Mouse (Mus musculus) heart, postnatal 4 days (tissue): ENCODE measurements at regions not wholly inside any gene's neighbourhood (a gene's known extent, or its start where the extent isn't known, plus 50 kb on each side); places are given as distances from the start of the nearest gene placed in this dataset.
A peak's percentile ranks its signal among the peaks of the same experiment; 100 is the strongest.

ENCODE experiments used
- DNase-seq: peaks from one replicate; pipeline ENCODE4 v3.0.0; 2021

GRCm38 (mm10) chr14:123219590-123219989 is 235.8 kb upstream of the Tmtc4 start:
- no peak for DNase-seq

DNA sequence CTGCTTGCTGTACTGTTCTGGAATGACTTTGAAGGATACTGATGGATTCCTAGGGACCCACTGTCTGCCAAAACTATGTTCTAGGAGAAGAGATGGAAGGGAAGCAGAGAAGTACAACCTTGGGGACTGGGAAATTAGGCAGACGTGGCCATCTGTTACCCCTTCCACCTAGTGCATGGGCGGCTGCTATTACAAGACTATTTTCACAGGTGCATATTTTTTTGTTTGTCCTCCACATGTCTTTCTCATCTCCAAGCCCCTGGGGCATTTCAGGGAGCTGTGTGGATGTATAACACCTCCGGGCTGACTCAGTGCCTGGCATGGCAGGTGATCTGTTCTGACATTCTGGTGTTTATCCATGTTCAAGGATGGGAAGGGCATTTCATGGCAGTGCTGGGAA is 226.4 kb upstream of the Tmtc4 start:
- DNase-seq = no peak

DNA sequence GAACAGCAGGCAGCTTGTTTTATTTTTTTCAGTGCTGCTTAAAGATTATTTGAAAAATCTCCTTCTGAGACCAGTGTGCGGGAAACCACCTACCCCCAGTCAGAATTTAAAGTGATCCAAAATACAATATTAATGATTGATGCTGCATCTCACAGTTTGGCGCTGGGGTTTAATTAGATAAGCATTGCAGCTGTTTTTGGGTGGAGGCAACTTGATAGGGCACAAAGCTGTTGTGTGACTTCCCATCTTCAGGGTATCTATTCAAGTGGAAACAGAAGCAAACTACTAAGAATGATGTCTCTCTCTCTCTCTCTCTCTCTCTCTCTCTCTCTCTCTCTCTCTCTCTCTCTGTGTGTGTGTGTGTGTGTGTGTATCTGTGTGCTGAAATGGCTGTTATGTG is 219.0 kb upstream of the Tmtc4 start:
- DNase-seq = no peak

- no peak for DNase-seq
Observed at GRCm38 (mm10) chr14:123202313-123202712, 218.5 kb upstream of the Tmtc4 start.

GRCm38 (mm10) chr14:123201426-123202274 is 217.8 kb upstream of the Tmtc4 start:
- DNase-seq = peak; percentile 72

DNA sequence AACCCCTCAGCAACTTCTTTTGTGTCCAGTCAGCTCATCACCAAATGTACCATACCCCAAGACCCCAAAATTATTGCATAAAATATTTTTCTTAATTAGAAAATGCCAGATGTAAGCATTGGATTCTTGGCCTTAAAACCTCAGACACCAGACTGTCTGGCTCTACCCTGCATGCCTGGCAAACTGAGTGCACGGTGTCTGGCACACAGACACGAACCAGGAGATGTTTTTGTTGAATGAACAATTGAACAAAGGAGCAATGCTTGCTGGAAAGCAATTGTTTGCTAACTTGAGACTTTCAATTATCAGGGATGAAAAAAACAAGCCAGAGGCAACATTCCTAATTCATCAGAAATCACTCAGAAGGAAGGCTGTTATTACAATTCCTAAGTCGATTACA is 215.3 kb upstream of the Tmtc4 start:
- no peak for DNase-seq

DNA sequence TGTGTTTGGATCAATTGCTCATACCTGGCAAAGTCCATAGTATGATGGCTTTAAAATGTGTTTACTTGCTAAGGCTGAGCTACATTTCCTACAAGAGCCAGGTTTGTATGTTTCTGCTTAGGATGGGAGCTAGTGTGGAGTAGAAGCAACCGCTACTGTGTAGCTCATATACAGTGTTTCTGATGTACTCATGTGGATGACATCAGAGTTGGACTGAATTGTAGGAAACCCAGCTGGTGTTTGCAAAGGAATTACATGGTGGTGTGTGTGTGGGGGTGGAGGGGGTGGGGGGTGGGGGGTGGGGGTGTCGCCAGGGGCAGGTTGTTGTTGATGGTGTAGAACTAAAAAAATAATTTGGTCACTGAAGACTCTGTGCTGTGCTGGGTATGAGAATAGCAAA is 208.7 kb upstream of the Tmtc4 start:
- no peak for DNase-seq

GRCm38 (mm10) chr14:123190729-123191128 is 206.9 kb upstream of the Tmtc4 start:
- no peak for DNase-seq

GRCm38 (mm10) chr14:123187270-123188058 is 203.6 kb upstream of the Tmtc4 start:
- DNase-seq = no peak

DNA sequence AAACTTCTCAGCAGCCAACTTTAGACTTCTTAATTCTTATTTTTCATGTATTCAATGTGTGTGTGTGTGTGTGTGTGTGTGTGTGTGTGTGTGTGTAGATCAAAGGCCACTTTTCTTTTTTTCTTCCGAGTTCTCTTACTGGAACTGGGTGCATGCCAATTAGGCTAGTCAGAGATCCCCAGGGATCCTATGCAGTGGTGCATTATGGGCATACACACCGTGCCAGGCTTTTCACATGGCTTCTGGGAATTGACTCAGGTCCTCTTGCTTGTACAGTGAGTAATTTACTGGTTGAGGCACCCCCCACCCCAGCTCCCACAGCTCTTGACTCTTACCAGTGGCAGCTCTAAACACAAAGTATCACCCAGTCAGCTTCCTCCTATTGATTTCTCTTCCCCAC is 189.3 kb upstream of the Tmtc4 start:
- peak; percentile 4 for DNase-seq

- DNase-seq = no peak
Observed at GRCm38 (mm10) chr14:123171865-123172264, 188.0 kb upstream of the Tmtc4 start.

DNA sequence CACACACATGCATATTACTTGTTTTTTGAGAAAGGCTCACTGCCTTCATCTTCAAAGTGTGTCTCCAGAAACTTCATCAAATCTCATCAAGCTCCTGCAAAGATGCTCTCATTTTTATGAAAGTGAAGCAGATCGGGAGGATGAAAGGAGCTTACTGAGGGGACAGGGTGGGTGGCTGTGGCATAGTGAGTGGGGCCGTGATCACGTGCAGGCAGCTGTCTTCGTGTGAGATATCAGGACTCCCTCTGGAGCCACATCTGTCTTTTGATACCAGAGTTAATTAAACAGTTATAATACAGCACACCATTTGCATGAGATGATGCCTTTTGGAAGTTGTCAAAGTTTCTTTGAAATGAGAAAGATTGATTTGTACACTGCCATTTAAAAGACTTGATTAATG is 180.0 kb upstream of the Tmtc4 start:
- DNase-seq = no peak

DNA sequence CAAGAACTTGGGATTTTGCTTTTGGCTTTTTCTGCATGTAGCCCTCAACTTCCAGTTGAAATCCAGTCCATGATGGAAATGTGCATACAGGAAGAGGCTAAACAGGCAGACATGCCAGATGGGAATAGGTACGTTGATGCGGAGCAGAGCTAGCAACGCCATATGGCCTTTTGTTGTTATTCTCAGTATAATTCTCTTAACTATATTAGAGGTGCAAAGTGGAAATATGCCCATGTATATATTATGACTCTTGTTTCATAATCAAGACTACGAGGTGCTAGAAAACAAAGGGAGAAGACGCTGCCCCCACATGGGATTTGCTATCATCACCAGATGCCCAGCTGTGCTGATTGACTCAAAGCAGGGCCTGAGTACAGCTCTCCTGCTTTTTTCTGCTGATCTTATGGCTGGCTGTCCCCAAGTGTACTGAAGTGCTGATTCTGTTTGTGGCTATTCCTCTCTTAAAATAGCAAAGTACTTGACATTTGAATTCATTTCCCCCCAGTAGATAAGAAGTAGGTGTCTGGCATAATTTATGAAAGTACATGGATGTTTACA is 159.7 kb upstream of the Tmtc4 start:
- no peak for DNase-seq

GRCm38 (mm10) chr14:123138743-123139705 is 155.2 kb upstream of the Tmtc4 start:
- no peak for DNase-seq

DNA sequence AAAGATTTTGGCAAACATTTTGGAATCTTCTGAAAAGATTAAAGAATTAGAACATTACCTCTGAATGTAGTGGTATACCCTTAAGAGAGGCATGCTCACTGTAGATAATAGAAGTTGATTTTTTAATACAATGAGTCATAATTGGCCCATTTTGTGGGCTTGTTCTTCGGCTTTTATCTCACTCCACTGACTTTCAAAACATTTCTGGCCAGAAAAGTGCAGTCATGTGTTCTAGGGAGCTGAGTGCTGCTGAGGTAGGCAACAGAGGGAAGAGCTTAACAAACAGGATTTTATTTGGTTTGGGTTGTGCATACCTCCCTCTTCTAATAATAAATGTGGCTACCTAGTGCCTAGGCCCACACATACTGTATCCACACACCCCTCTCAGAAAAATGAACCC is 150.1 kb upstream of the Tmtc4 start:
- no peak for DNase-seq

DNA sequence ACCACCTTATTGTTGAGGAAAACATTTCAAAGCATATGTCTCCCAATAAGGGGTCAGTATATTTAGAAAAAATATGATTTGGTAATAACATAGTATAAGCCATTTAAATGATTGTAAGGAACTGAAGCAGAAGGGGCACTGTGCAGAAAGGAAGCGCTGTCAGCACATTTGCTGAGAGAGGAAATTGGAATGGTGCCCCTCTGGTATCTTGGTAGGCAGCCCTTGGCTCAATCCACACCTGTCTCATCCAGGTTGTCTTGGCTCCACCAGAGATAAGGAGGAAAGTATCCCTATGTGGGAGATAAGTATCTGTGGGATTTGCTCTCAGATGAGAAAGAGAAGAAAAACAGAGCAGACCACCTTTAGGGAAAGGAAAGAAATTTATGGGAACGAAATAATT is 136.5 kb upstream of the Tmtc4 start:
- no peak for DNase-seq

GRCm38 (mm10) chr14:123116337-123116736 is 132.5 kb upstream of the Tmtc4 start:
- DNase-seq = no peak

DNA sequence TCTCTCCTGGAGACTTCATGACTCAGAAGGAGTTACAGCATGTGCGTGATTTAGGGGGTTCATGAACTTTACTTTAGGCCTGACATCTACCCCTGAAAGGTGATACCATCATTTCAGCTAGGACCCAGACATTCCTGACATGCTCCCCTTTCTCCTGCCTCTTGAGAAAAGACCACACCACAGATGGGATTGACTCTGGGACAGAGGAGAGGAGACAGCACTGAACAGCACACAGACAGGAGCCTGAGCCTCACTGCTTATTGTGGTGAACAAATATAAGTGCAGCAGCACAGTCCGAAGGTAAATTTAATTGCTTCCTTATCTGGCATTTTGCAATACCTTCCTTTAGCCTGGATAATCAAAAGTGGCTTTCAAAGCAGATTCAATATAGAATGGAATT is 126.7 kb upstream of the Tmtc4 start:
- no peak for DNase-seq

DNA sequence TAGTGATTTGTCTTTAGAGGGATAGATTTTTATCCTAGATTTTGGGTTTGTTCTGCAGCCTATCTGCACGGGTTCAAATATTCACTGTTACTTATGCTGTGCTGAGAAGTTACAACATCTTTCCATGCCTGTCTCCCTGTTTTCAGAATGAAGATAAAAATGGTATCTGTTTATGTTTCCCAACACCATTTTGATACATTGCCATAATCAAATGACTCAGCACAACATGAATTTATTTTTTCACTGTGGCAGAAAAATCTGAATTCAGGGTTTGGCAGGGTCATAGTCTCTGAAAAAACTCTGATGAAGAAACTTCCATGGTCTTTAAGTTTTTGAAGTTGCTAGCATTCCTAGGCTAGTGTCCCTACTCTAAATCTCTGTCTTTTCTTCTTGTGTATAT is 116.5 kb upstream of the Tmtc4 start:
- DNase-seq = no peak

DNA sequence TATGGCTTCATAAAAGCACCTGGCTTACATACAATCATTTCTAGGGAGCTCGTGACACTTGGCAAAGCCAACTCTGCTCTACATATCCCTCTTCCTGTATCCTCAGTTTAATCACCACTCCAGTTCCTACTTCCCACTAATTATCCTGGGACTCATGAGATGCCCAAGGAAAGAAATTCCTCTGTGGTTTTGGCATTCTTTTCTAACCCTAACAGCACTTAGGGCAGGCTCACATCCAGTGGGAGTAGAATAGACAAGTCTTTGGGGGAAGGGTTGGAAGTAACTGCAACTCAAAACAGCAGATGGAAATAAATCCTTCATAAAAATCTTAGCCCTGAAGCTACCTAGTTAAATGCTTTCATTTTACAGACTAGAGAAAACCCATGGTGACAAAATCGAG is 112.3 kb upstream of the Tmtc4 start:
- DNase-seq = no peak

GRCm38 (mm10) chr14:123082065-123082464 is 98.2 kb upstream of the Tmtc4 start:
- DNase-seq = no peak

GRCm38 (mm10) chr14:123081016-123081714 is 97.3 kb upstream of the Tmtc4 start:
- DNase-seq = no peak
